Mouse (Mus musculus): ENCODE measurements at regions not wholly inside any gene's neighbourhood (a gene's known extent, or its start where the extent isn't known, plus 50 kb on each side); places are given as distances from the start of the nearest gene placed in this dataset.
A peak's percentile ranks its signal among the peaks of the same experiment; 100 is the strongest.

- H3K9me3 ChIP-seq (ENCODE audit: control insufficient read depth, low read length) = no peaks in the 10 kb centered on the region
- DNase-seq (ENCODE audit: low spot score) = no peak
- H3K27me3 ChIP-seq (ENCODE audit: control insufficient read depth, insufficient read depth, low read length) = no peaks in the 10 kb centered on the region
- H3K4me3 ChIP-seq (replicated peaks; ENCODE audit: low read length) = no peak overlapping the region
- H3K36me3 ChIP-seq (replicated peaks; ENCODE audit: control insufficient read depth, insufficient read depth) = no peaks in the 10 kb centered on the region
- no peak overlapping the region; the same call in 1 of the 2 replicates for H3K9ac ChIP-seq
- WGBS = 12% methylated on average over 11 of the region's 11 CpGs
- peak overlapping the region; percentile 23; the same call in 1 of the 2 replicates for H3K27ac ChIP-seq
- H3K4me2 ChIP-seq (replicated peaks) = no peak overlapping the region
- no peak for ATAC-seq (ENCODE audit: low FRiP score)
- peaks cover 40% of the 10 kb centered on the region for H3K4me1 ChIP-seq (replicated peaks; ENCODE audit: control insufficient read depth, insufficient read depth, low read length)
Observed at GRCm38 (mm10) chr4:125922317-125922878, 102.0 kb upstream of the Csf3r start.

- Histone ChIP-seq H3K4me1 (replicated peaks; ENCODE audit: control insufficient read depth, insufficient read depth, low read length) (peaks cover 38% of the 10 kb centered on the region), H3K9ac (no peak overlapping the region), H3K27ac (peak overlapping the region; percentile 23)
Observed at GRCm38 (mm10) chr4:125923225-125923624, 101.1 kb upstream of the Csf3r start.

GRCm38 (mm10) chr4:125928196-125928595 is 96.2 kb upstream of the Csf3r start:
- Histone ChIP-seq H3K4me1 (replicated peaks; ENCODE audit: control insufficient read depth, insufficient read depth, low read length) (peaks cover 40% of the 10 kb centered on the region), H3K4me2 (replicated peaks) (no peak overlapping the region), H3K9ac (no peak overlapping the region), H3K27ac (no peak overlapping the region), H3K36me3 (replicated peaks; ENCODE audit: control insufficient read depth, insufficient read depth) (no peaks in the 10 kb centered on the region), H3K4me3 (replicated peaks; ENCODE audit: low read length) (no peak overlapping the region), H3K9me3 (ENCODE audit: control insufficient read depth, low read length) (no peaks in the 10 kb centered on the region), H3K27me3 (ENCODE audit: control insufficient read depth, insufficient read depth, low read length) (no peaks in the 10 kb centered on the region)
- DNase-seq (ENCODE audit: low spot score) (no peak), ATAC-seq (ENCODE audit: low FRiP score) (no peak)
- WGBS = 37% methylated on average over 4 of the region's 4 CpGs

More at GRCm38 (mm10) chr4:125923225-125923624, 101.1 kb upstream of the Csf3r start:
- Histone ChIP-seq H3K4me3 (replicated peaks; ENCODE audit: low read length) (no peak overlapping the region), H3K36me3 (replicated peaks; ENCODE audit: control insufficient read depth, insufficient read depth) (no peaks in the 10 kb centered on the region), H3K27me3 (ENCODE audit: control insufficient read depth, insufficient read depth, low read length) (no peaks in the 10 kb centered on the region), H3K9me3 (ENCODE audit: control insufficient read depth, low read length) (no peaks in the 10 kb centered on the region), H3K4me2 (replicated peaks) (no peak overlapping the region)
- WGBS = 9% methylated on average over 7 of the region's 7 CpGs
- DNase-seq (ENCODE audit: low spot score) (peak; percentile 75), ATAC-seq (ENCODE audit: low FRiP score) (peak; percentile 22; the same call in 1 of the 2 replicates)

DNA sequence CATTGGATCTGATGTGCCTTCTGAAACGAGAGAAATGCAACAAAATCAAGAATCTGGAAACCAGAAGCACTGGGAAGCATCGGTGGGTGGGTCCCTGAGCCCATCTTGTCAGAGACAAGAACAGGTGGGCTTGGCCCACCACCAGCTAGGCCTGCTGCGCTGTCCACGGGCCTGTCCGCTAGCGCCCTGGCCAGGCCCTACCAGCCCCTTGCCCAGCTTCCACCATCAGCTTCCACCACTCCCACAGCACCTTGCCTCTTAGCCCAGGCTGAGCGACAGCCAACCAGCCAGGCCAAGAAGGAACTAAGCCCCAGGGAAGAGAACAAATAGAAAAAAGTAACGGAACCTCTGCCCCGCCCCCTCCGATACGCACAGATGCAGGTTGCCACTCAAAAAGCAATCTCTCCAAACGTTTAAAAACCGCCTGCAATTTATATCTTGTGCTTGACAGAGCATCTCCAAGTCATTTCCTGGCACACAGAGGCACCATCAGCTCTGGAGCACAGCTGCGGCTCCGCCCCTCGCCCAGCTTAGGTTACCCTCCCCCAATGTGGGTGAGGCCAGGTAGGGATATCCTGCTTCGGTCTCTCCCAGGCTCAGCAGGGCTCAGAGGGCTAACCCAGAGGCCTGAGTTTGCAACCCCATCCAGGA is 95.1 kb upstream of the Csf3r start:
- DNase-seq (ENCODE audit: low spot score) (no peak), ATAC-seq (ENCODE audit: low FRiP score) (no peak)

DNA sequence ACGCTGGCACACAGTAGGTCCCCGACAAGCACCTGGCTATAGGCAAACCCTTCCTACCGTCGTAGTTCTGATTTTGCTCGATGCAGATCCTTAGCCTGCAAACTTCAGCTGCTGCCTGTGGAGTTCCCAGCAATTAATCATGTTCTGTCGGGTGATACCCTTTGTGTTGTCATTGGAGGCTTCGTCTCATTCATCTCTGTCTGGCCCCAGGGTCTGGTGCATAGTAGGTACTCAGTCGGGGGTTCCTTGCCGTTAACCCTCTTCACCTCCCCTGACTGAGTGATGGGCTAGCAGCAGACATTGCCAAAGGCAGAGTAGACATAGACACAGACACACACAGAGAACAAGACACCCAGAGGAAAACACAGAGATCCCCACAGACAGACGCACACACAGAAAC is 93.6 kb upstream of the Csf3r start:
- ATAC-seq (ENCODE audit: low FRiP score) (no peak), DNase-seq (ENCODE audit: low spot score) (no peak)
- H3K36me3 ChIP-seq (replicated peaks; ENCODE audit: control insufficient read depth, insufficient read depth) = no peaks in the 10 kb centered on the region
- peaks cover 24% of the 10 kb centered on the region for H3K4me1 ChIP-seq (replicated peaks; ENCODE audit: control insufficient read depth, insufficient read depth, low read length)
- no peak overlapping the region for H3K4me2 ChIP-seq (replicated peaks)
- 0 out of 2 replicates have a peak overlapping the region, but pooled peaks have one; percentile 26 for H3K27ac ChIP-seq
- no peaks in the 10 kb centered on the region for H3K27me3 ChIP-seq (ENCODE audit: control insufficient read depth, insufficient read depth, low read length)
- H3K4me3 ChIP-seq (replicated peaks; ENCODE audit: low read length) = no peak overlapping the region
- no peak overlapping the region for H3K9ac ChIP-seq
- H3K9me3 ChIP-seq (ENCODE audit: control insufficient read depth, low read length) = no peaks in the 10 kb centered on the region
- WGBS = 26% methylated on average over 10 of the region's 10 CpGs

More for the DNA sequence above, 95.1 kb upstream of the Csf3r start:
- no peak overlapping the region for H3K4me3 ChIP-seq (replicated peaks; ENCODE audit: low read length)
- no peaks in the 10 kb centered on the region for H3K36me3 ChIP-seq (replicated peaks; ENCODE audit: control insufficient read depth, insufficient read depth)
- 57% methylated on average over 17 of the region's 17 CpGs for WGBS
- no peaks in the 10 kb centered on the region for H3K9me3 ChIP-seq (ENCODE audit: control insufficient read depth, low read length)
- H3K27me3 ChIP-seq (ENCODE audit: control insufficient read depth, insufficient read depth, low read length) = no peaks in the 10 kb centered on the region
- H3K27ac ChIP-seq = no peak overlapping the region
- peaks cover 34% of the 10 kb centered on the region for H3K4me1 ChIP-seq (replicated peaks; ENCODE audit: control insufficient read depth, insufficient read depth, low read length)
- no peak overlapping the region for H3K4me2 ChIP-seq (replicated peaks)
- H3K9ac ChIP-seq = no peak overlapping the region

- no peak for DNase-seq (ENCODE audit: low spot score)
Observed at GRCm38 (mm10) chr4:125931321-125931720, 93.0 kb upstream of the Csf3r start.

DNA sequence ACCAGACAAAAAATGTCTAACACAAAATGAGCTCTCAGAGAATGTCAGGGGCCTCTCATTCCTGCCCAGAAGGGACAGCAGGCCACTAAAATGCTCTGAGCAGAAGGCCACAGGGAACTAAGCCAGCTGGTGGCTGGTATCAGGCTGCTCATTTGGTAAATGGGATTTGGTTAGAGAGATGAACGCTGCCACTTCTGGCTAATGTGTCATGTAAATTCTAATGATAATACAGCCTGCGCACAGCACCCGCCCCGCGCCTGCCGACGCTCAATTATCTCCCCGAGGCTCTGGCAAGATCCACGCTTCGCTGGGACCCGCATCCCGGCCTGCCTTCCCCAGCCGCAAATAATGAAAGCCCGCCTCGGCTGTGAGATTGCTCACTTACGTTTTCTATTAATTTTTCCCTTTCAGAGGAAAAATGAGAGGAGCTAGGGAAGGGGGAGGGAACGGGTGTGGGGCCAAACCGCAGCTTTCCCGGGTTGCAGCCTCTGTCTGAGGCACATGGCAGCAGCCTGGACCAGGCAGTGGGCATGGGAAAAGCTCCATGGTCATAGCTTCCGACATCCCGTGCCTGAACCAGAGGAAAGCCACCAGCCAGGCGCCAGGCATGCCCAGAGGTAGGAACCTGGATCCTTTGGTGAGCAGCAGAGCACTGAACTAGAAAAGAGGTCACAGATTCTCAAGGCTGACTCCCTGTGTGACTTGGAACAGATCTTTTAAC is 92.2 kb upstream of the Csf3r start:
- peak; percentile 53 for DNase-seq (ENCODE audit: low spot score)
- H3K4me1 ChIP-seq (replicated peaks; ENCODE audit: control insufficient read depth, insufficient read depth, low read length) = peaks cover 24% of the 10 kb centered on the region
- peak; percentile 32; the same call in 1 of the 2 replicates for ATAC-seq (ENCODE audit: low FRiP score)
- H3K9ac ChIP-seq = no peak overlapping the region
- no peaks in the 10 kb centered on the region for H3K27me3 ChIP-seq (ENCODE audit: control insufficient read depth, insufficient read depth, low read length)
- no peak overlapping the region for H3K4me3 ChIP-seq (replicated peaks; ENCODE audit: low read length)
- 0 out of 2 replicates have a peak overlapping the region, but pooled peaks have one; percentile 1 for H3K4me2 ChIP-seq (replicated peaks)
- H3K27ac ChIP-seq = peak overlapping the region; percentile 79
- WGBS = 21% methylated on average over 22 of the region's 22 CpGs
- no peaks in the 10 kb centered on the region for H3K9me3 ChIP-seq (ENCODE audit: control insufficient read depth, low read length)
- H3K36me3 ChIP-seq (replicated peaks; ENCODE audit: control insufficient read depth, insufficient read depth) = no peaks in the 10 kb centered on the region

More at GRCm38 (mm10) chr4:125931321-125931720, 93.0 kb upstream of the Csf3r start:
- H3K9me3 ChIP-seq (ENCODE audit: control insufficient read depth, low read length) = no peaks in the 10 kb centered on the region
- H3K27me3 ChIP-seq (ENCODE audit: control insufficient read depth, insufficient read depth, low read length) = no peaks in the 10 kb centered on the region
- peaks cover 24% of the 10 kb centered on the region for H3K4me1 ChIP-seq (replicated peaks; ENCODE audit: control insufficient read depth, insufficient read depth, low read length)
- no peaks in the 10 kb centered on the region for H3K36me3 ChIP-seq (replicated peaks; ENCODE audit: control insufficient read depth, insufficient read depth)
- no peak overlapping the region for H3K9ac ChIP-seq
- WGBS = 35% methylated on average over 6 of the region's 6 CpGs
- no peak overlapping the region for H3K4me2 ChIP-seq (replicated peaks)
- H3K27ac ChIP-seq = 0 out of 2 replicates have a peak overlapping the region, but pooled peaks have one; percentile 26
- H3K4me3 ChIP-seq (replicated peaks; ENCODE audit: low read length) = no peak overlapping the region
- ATAC-seq (ENCODE audit: low FRiP score) = no peak

DNA sequence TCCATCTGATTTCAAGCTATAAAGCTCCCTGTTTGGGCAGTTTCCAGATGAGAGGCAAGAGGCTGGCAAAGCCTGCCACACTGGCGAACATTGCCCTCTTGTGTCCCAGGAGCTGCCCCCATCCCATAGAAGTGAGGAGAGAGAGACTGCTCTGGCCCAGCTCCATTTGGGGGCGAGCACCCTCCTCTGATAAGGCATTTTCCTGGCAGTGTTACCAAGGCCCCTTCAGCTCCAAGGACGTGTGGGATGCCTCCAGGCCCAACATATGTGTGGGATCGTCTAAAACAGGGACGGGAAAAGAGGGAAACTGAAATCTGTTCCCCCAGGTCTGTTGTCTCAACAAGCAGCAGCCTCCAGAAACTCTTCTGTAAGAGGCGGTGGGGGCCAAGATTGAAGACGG is 88.0 kb upstream of the Csf3r start:
- no peaks in the 10 kb centered on the region for H3K27me3 ChIP-seq (ENCODE audit: control insufficient read depth, insufficient read depth, low read length)
- DNase-seq (ENCODE audit: low spot score) = no peak
- peaks cover 10% of the 10 kb centered on the region; the same call in 1 of the 2 replicates for H3K4me1 ChIP-seq (replicated peaks; ENCODE audit: control insufficient read depth, insufficient read depth, low read length)
- H3K9ac ChIP-seq = no peak overlapping the region
- no peak overlapping the region for H3K27ac ChIP-seq
- ATAC-seq (ENCODE audit: low FRiP score) = no peak
- no peaks in the 10 kb centered on the region for H3K36me3 ChIP-seq (replicated peaks; ENCODE audit: control insufficient read depth, insufficient read depth)
- no peak overlapping the region for H3K4me3 ChIP-seq (replicated peaks; ENCODE audit: low read length)
- H3K4me2 ChIP-seq (replicated peaks) = no peak overlapping the region
- H3K9me3 ChIP-seq (ENCODE audit: control insufficient read depth, low read length) = no peaks in the 10 kb centered on the region
- 80% methylated on average over 7 of the region's 7 CpGs for WGBS

DNA sequence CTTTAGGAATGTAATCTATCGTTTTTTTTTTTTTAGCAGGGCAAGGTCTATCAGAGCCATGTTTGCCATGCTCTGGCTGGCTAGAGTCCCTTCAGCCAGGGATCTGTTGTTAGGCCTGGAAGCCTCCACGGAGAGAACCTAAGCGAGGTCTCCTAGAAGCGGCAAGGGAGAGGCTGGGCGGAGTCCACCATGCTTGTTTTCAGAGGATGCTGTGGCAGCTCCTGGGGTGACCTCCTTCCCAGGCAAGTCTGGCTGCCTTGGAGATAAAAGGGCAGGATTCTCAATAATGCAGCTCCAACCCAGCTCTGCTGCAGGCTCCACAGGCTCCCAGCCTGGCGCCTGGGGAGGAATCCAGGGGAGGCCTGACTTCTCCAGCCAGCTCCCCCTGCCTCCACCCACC is 86.2 kb upstream of the Csf3r start:
- no peak for ATAC-seq (ENCODE audit: low FRiP score)
- WGBS = 42% methylated on average over 6 of the region's 6 CpGs

More for the DNA sequence above, 86.2 kb upstream of the Csf3r start:
- no peak overlapping the region for H3K9ac ChIP-seq
- no peaks in the 10 kb centered on the region for H3K4me1 ChIP-seq (replicated peaks; ENCODE audit: control insufficient read depth, insufficient read depth, low read length)
- no peaks in the 10 kb centered on the region for H3K27me3 ChIP-seq (ENCODE audit: control insufficient read depth, insufficient read depth, low read length)
- no peak overlapping the region for H3K4me2 ChIP-seq (replicated peaks)
- H3K36me3 ChIP-seq (replicated peaks; ENCODE audit: control insufficient read depth, insufficient read depth) = no peaks in the 10 kb centered on the region
- DNase-seq (ENCODE audit: low spot score) = no peak
- no peak overlapping the region for H3K27ac ChIP-seq
- no peaks in the 10 kb centered on the region for H3K9me3 ChIP-seq (ENCODE audit: control insufficient read depth, low read length)
- no peak overlapping the region for H3K4me3 ChIP-seq (replicated peaks; ENCODE audit: low read length)
